Mouse (Mus musculus) limb, embryonic 14.5 days (tissue): Measurements from ENCODE around the gene Ptchd1. TPM values are rescaled to one million over a fixed set of nuclear protein-coding genes. Genes with fewer than 3 reads are reported as not detected.

Experiments
- ATAC-seq: fragments of 200-750 bp; cut with Nextera tagmentation; 2 replicates; pipeline ENCODE4 v1.8.0; 2017; ENCODE audit warnings: low read depth, moderate number of reproducible peaks, moderate TSS enrichment; ENCODE audit not compliant: low FRiP score
- DNase-seq: peaks from one replicate; pipeline ENCODE4 v3.0.0-alpha.2; 2015; ENCODE audit warnings: low spot score
- H3K27ac ChIP-seq: fragments of 300-500 bp; sonication (generic); replicated peaks from 2 replicates; pipeline ENCODE4 v1.5.1; 2014; ENCODE audit warnings: low read depth, mild to moderate bottlenecking, low read length, moderate library complexity, mixed read lengths
- H3K27me3 ChIP-seq: fragments of 300-500 bp; sonication (generic); 2 replicates; pipeline ENCODE4 v1.6.1; 2014; ENCODE audit warnings: low read length, mixed read lengths; ENCODE audit not compliant: control insufficient read depth, insufficient read depth
- H3K36me3 ChIP-seq: fragments of 300-500 bp; sonication (generic); 2 replicates; pipeline ENCODE4 v1.6.1; 2014; ENCODE audit warnings: mild to moderate bottlenecking, low read length, moderate library complexity, mixed read lengths; ENCODE audit not compliant: control insufficient read depth, insufficient read depth
- H3K4me1 ChIP-seq: fragments of 300-500 bp; sonication (generic); 2 replicates; pipeline ENCODE4 v1.6.1; 2014; ENCODE audit warnings: antibody characterized with exemption, low read length, mixed read lengths; ENCODE audit not compliant: control insufficient read depth, insufficient read depth
- H3K4me2 ChIP-seq: fragments of 300-500 bp; sonication (generic); replicated peaks from 2 replicates; pipeline ENCODE4 v1.6.1; 2014; ENCODE audit warnings: low read depth, mild to moderate bottlenecking, low read length, moderate library complexity; ENCODE audit not compliant: severe bottlenecking
- H3K4me3 ChIP-seq: fragments of 300-500 bp; sonication (generic); replicated peaks from 2 replicates; pipeline ENCODE4 v1.5.1; 2014; ENCODE audit warnings: low read length
- H3K9ac ChIP-seq: fragments of 300-500 bp; sonication (generic); 2 replicates; pipeline ENCODE4 v1.6.1; 2014; ENCODE audit warnings: mild to moderate bottlenecking, low read depth, low read length, moderate library complexity; ENCODE audit not compliant: severe bottlenecking
- H3K9me3 ChIP-seq: fragments of 300-500 bp; sonication (generic); 2 replicates; pipeline ENCODE4 v1.6.1; 2016; ENCODE audit warnings: low read length; ENCODE audit not compliant: control insufficient read depth
- POLR2A ChIP-seq: fragments of 200-500 bp; IDR thresholded peaks from 2 replicates; pipeline ENCODE4 v1.8.0; 2012; ENCODE audit warnings: inconsistent platforms, mild to moderate bottlenecking, moderate library complexity, borderline replicate concordance; ENCODE audit not compliant: insufficient read depth, insufficient read length; ENCODE audit errors: extremely low read depth
- WGBS: fragments of 180-500 bp; shearing (Covaris S2); extraction: QIAGEN DNeasy Blood & Tissue Kit; methylation state at CpG from one replicate; pipeline ENCODE4 v1.1.7; 2014; 5-methylcytosine and 5-hydroxymethylcytosine counted together
- polyA plus RNA-seq, 2 experiments: library from polyadenylated mRNA; depleted of rRNA in 1 of 2; stranded (reverse) in 1 of 2; unstranded in 1 of 2; fragments of >200 nt; fragmentation: Nextera tagmentation in 1 of 2; extraction: Ambion mirVana in 1 of 2; gene quantifications; 2 replicates each; pipeline versions ENCODE4 v1.2.1 to v1.2.3; 2012 to 2014

Gene Ptchd1
- 0.85 and 1.1 TPM in 2 replicates for polyA plus RNA-seq (2012; rRNA removed)
- polyA plus RNA-seq (2014; fragmentation: Nextera tagmentation; extraction: Ambion mirVana): 2.3 and 3.3 TPM in 2 replicates

GRCm38 (mm10) chrX:155623701-155624281, at the start of gene Ptchd1:
Gene Ptchd1, minus strand, starts transcription at chrX:155623814.
- H3K4me1 ChIP-seq: no peaks in the 10 kb centered on the region
- ATAC-seq (no peak), DNase-seq (no peak)
- H3K27ac ChIP-seq: no peak within 1 kb of the TSS
- H3K36me3 ChIP-seq: no peaks in the 10 kb centered on the region
- H3K9me3 ChIP-seq: no peaks in the 10 kb centered on the region
- peak within 1 kb of the TSS; percentile 43 for H3K4me3 ChIP-seq
- 20% methylated on average over 28 of the region's 34 CpGs for WGBS
- H3K9ac ChIP-seq: peak within 1 kb of the TSS; percentile 16; the same call in 1 of the 2 replicates
- H3K27me3 ChIP-seq: peaks cover 48% of the 10 kb centered on the region
- TF ChIP-seq POLR2A: no peak
- H3K4me2 ChIP-seq: peak within 1 kb of the TSS; percentile 84

GRCm38 (mm10) chrX:155657971-155658370, 34.4 kb upstream of the Ptchd1 start:
- H3K9me3 ChIP-seq: no peaks in the 10 kb centered on the region
- TF ChIP-seq POLR2A: no peak
- H3K4me1 ChIP-seq: no peaks in the 10 kb centered on the region
- ATAC-seq (no peak), DNase-seq (no peak)
- WGBS: 69% methylated on average over 1 of the region's 1 CpGs
- no peak overlapping the region for H3K4me2 ChIP-seq
- H3K9ac ChIP-seq: no peak overlapping the region
- H3K27ac ChIP-seq: no peak overlapping the region
- no peaks in the 10 kb centered on the region for H3K36me3 ChIP-seq
- H3K4me3 ChIP-seq: no peak overlapping the region
- no peaks in the 10 kb centered on the region for H3K27me3 ChIP-seq

DNA sequence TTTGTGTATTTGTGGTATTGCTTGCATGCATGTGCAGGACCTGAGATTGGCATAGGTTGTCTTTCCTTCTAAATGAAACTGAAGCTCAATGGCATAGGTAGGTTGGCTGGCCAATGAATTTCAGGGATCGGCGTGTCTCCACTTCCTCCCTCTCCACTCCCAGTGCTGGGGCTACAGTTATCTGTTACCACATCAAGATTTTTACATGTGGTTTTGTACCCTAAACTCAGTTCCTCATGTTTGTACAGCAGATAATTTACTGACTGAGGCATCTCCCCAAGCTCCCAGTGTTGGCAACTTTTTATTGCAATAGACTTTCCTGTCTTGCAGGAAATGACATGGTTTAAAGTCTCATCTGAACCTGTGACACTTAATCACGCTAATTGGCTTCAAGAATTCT, 22.4 kb upstream of the Ptchd1 start:
- WGBS: 78% methylated on average over 3 of the region's 3 CpGs

GRCm38 (mm10) chrX:155643975-155644374, 20.4 kb upstream of the Ptchd1 start:
- Histone ChIP-seq H3K4me2 (no peak overlapping the region), H3K27me3 (no peaks in the 10 kb centered on the region), H3K9me3 (no peaks in the 10 kb centered on the region), H3K4me1 (no peaks in the 10 kb centered on the region), H3K36me3 (no peaks in the 10 kb centered on the region), H3K4me3 (no peak overlapping the region), H3K9ac (no peak overlapping the region), H3K27ac (no peak overlapping the region)
- ATAC-seq (no peak), DNase-seq (no peak)
- WGBS: 25% methylated on average over 1 of the region's 1 CpGs
- no peak for TF ChIP-seq POLR2A

More for the DNA sequence above, 22.4 kb upstream of the Ptchd1 start:
- ATAC-seq (no peak), DNase-seq (no peak)
- Histone ChIP-seq H3K27me3 (no peaks in the 10 kb centered on the region), H3K4me1 (no peaks in the 10 kb centered on the region), H3K9me3 (no peaks in the 10 kb centered on the region), H3K4me3 (no peak overlapping the region), H3K9ac (no peak overlapping the region), H3K4me2 (no peak overlapping the region), H3K27ac (no peak overlapping the region), H3K36me3 (no peaks in the 10 kb centered on the region)
- no peak for TF ChIP-seq POLR2A

DNA sequence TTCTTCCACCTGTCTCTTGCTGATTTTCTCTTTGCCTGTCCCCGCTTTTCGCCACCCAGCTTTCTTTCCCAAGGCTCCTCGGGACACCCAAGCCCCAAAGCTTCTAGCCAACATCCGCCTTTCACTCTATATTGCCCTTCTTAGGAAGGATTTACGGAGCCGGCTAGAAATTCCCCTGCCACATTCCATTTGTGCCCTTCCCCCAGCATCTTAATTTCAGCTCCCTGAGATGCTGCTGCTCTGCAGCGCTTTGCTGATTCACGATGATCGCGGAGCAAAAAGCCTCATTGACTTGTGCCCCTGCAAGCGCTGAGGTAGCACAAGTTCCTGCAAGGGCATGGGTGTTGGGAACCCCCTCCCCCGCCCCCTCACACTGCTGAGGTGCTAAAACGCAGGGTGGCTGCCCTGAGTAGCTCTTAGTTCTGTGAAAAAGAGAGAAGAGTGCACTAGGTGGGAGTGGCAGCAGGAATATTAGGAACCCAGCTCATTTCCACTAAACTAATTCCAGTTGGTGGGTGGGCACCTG, 2.1 kb upstream of the Ptchd1 start:
- no peaks in the 10 kb centered on the region for H3K4me1 ChIP-seq
- H3K27me3 ChIP-seq: peaks cover 48% of the 10 kb centered on the region
- ATAC-seq (no peak), DNase-seq (no peak)
- H3K4me2 ChIP-seq: 0 out of 2 replicates have a peak overlapping the region, but pooled peaks have one; percentile 10
- H3K4me3 ChIP-seq: no peak overlapping the region; the same call in 1 of the 2 replicates
- H3K27ac ChIP-seq: no peak overlapping the region
- WGBS: 10% methylated on average over 13 of the region's 13 CpGs
- H3K36me3 ChIP-seq: no peaks in the 10 kb centered on the region
- TF ChIP-seq POLR2A: no peak
- no peaks in the 10 kb centered on the region for H3K9me3 ChIP-seq
- no peak overlapping the region for H3K9ac ChIP-seq
